Mouse (Mus musculus) ES-Bruce4 (cell line): Measurements from ENCODE around the gene Ptpn14. TPM values are rescaled to one million over a fixed set of nuclear protein-coding genes. Genes with fewer than 3 reads are reported as not detected.

Experiments
- H3K27ac ChIP-seq: 2 replicates; pipeline ENCODE4 v1.5.1; 2012; ENCODE audit warnings: low read length, inconsistent platforms; ENCODE audit not compliant: insufficient read depth
- H3K27me3 ChIP-seq: 2 replicates; pipeline ENCODE4 v1.6.1; 2012; ENCODE audit warnings: mild to moderate bottlenecking, low read length, inconsistent platforms; ENCODE audit not compliant: control insufficient read depth, poor library complexity, insufficient read depth, severe bottlenecking
- H3K36me3 ChIP-seq: 2 replicates; pipeline ENCODE4 v1.6.1; 2012; ENCODE audit warnings: inconsistent platforms, mild to moderate bottlenecking, low read length, moderate library complexity; ENCODE audit not compliant: control insufficient read depth, poor library complexity, insufficient read depth, severe bottlenecking
- H3K4me1 ChIP-seq: one replicate; pipeline ENCODE4 v1.8.1; 2011; ENCODE audit warnings: low read length; ENCODE audit not compliant: control insufficient read depth, insufficient read depth
- H3K4me3 ChIP-seq: 2 replicates; pipeline ENCODE4 v1.5.1; 2011; ENCODE audit warnings: low read depth, mild to moderate bottlenecking, low read length
- H3K9ac ChIP-seq: 2 replicates; pipeline ENCODE4 v1.6.1; 2012; ENCODE audit warnings: low read depth, mild to moderate bottlenecking, inconsistent platforms; ENCODE audit not compliant: poor library complexity, severe bottlenecking
- H3K9me3 ChIP-seq: replicated peaks from 2 replicates; pipeline ENCODE4 v1.6.1; 2012; ENCODE audit warnings: mild to moderate bottlenecking, low read length, inconsistent platforms; ENCODE audit not compliant: control insufficient read depth, poor library complexity, insufficient read depth, severe bottlenecking
- CTCF ChIP-seq: IDR thresholded peaks from one replicate; pipeline ENCODE4 v1.8.1; 2011; ENCODE audit warnings: low read depth, low read length
- EP300 ChIP-seq: IDR thresholded peaks from 2 replicates; pipeline ENCODE4 v1.6.1; 2011; ENCODE audit warnings: low read depth, low read length; ENCODE audit not compliant: insufficient read depth
- POLR2A ChIP-seq: IDR thresholded peaks from one replicate; pipeline ENCODE4 v1.8.1; 2011; ENCODE audit warnings: low read length; ENCODE audit not compliant: insufficient read depth
- polyA plus RNA-seq: library from polyadenylated mRNA; stranded (reverse); fragments of >200 nt; gene quantifications from 2 replicates; pipeline ENCODE4 v1.2.4, GENCODE M21; 2011; ENCODE audit warnings: low read depth; ENCODE audit not compliant: missing spikeins, insufficient read depth, insufficient read length

Gene Ptpn14
- polyA plus RNA-seq, 1 experiment = 141 TPM

DNA sequence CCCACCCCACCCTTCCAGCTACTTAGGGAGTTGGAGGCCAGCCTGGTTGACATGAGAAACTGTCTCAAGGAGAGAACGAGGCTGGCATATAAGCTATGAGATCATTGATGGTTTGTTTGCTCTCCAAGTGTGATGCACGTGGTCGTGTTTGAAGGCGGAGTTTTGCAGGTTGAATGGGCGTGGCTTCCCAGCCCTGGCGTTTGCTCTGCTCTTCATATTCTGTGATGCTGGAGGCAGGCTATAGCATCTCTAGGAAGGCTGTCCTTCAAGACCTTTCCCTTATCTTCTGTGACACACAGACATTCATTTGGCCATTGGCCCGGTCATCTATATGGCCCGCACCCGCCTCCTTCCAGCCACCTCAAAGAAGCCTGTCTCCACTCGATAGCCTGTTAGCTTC is 39.1 kb downstream of the Ptpn14 start:
- Histone ChIP-seq H3K27me3 (no peaks in the 10 kb centered on the region), H3K9ac (no peak overlapping the region), H3K9me3 (no peaks in the 10 kb centered on the region), H3K4me1 (peaks cover 16% of the 10 kb centered on the region), H3K4me3 (no peak overlapping the region), H3K36me3 (no peaks in the 10 kb centered on the region; the same call in 1 of the 2 replicates), H3K27ac (no peak overlapping the region)
- no peak for TF ChIP-seq POLR2A
- no peak for TF ChIP-seq EP300
- no peak for TF ChIP-seq CTCF

DNA sequence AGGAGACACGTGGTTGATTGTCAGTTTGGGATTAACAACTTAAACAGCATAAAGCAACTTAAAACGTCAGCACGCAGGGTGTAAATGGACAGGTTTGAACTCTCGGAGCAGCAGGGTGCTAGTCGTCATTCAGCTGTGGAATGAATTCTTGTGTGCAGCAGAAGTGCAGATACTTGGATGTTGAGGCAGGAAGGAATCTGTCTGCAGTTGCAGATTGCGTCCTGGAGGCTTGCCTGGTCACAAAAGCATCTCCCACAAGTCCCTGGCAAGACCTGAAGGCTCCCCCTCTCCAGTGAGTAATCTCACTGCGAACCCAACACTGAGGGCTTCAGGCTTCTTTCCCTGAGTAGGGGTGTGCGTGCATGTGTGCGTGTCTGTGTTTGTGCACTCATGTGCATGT is 39.8 kb downstream of the Ptpn14 start:
- TF ChIP-seq EP300 (no peak), POLR2A (no peak), CTCF (no peak)
- H3K4me1 ChIP-seq = peaks cover 16% of the 10 kb centered on the region
- no peak overlapping the region for H3K9ac ChIP-seq

DNA sequence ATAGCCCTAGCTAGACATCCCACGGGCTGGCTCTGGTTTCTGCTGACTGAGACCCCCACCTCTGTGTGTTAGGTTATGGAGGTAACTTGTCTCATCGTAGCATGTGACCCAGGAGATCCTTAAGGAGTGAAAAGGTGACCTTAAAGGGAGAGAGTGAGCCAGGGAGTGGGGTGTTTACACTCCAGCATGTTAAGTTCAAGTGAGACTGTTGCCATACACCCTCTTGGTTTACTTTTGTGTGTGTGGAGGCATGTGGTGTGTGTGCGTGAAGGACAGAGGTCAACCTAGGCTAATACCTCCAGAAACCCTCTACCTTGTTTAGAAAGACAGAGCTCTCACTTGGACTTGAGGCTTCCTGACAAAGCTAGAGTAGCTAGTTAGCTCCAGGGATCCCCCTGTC is 42.4 kb downstream of the Ptpn14 start:
- H3K4me1 ChIP-seq = peaks cover 11% of the 10 kb centered on the region

More for the DNA sequence above, 39.8 kb downstream of the Ptpn14 start:
- Histone ChIP-seq H3K9me3 (no peaks in the 10 kb centered on the region), H3K36me3 (no peaks in the 10 kb centered on the region; the same call in 1 of the 2 replicates), H3K27ac (no peak overlapping the region), H3K27me3 (no peaks in the 10 kb centered on the region), H3K4me3 (no peak overlapping the region)

DNA sequence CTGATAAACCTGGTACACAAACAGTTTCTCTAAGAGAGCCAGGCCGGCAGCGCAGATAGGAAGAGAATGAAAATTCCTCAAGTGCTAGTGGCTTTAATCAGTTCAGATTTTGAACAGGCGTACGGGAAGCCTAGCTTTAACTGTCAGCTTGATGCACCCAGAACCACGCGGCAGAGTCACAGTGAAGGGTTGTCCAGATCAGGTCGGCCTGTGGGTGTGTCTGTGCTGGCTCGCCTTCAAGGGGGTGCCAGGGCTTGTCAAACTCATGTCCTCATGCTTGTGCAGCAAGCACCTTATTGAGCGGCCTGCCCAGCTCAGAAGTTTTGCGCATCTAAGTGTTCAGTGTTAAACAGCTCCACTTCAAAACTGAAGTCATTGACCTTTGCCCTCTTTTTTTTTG is 44.6 kb downstream of the Ptpn14 start:
- TF ChIP-seq POLR2A = no peak
- no peak for TF ChIP-seq CTCF
- TF ChIP-seq EP300 = no peak
- Histone ChIP-seq H3K4me1 (peaks cover 11% of the 10 kb centered on the region), H3K27ac (no peak overlapping the region), H3K4me3 (no peak overlapping the region), H3K9ac (no peak overlapping the region), H3K27me3 (no peaks in the 10 kb centered on the region), H3K36me3 (no peaks in the 10 kb centered on the region; the same call in 1 of the 2 replicates), H3K9me3 (no peaks in the 10 kb centered on the region)

More for the DNA sequence above, 42.4 kb downstream of the Ptpn14 start:
- no peaks in the 10 kb centered on the region for H3K27me3 ChIP-seq
- no peaks in the 10 kb centered on the region; the same call in 1 of the 2 replicates for H3K36me3 ChIP-seq
- H3K9ac ChIP-seq = no peak overlapping the region
- H3K4me3 ChIP-seq = no peak overlapping the region
- no peaks in the 10 kb centered on the region for H3K9me3 ChIP-seq
- no peak overlapping the region for H3K27ac ChIP-seq
- no peak for TF ChIP-seq POLR2A
- no peak for TF ChIP-seq EP300
- no peak for TF ChIP-seq CTCF

DNA sequence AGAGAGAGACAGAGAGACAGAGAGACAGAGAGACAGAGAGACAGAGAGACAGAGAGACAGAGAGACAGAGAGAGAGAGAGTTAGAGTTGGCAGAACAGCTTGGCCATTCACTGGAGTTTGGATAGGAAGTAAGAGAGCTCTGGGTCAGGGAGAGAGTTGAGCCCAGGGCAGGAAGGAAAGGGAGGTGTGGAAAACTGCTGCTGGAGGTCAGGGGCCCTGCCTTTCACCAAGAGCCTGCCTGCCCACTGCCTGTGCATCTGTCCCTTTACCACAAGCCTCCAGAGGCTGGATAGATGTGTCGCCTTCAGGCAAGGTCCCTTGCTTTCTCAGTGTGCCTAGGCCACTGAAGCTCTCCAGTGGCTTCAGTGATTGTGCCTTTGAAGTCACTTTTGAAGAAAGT is 46.7 kb downstream of the Ptpn14 start:
- Histone ChIP-seq H3K9me3 (no peaks in the 10 kb centered on the region), H3K36me3 (no peaks in the 10 kb centered on the region; the same call in 1 of the 2 replicates), H3K27me3 (no peaks in the 10 kb centered on the region), H3K27ac (no peak overlapping the region), H3K4me3 (no peak overlapping the region), H3K9ac (no peak overlapping the region), H3K4me1 (peaks cover 11% of the 10 kb centered on the region)
- TF ChIP-seq POLR2A = no peak
- TF ChIP-seq CTCF = no peak
- TF ChIP-seq EP300 = no peak

DNA sequence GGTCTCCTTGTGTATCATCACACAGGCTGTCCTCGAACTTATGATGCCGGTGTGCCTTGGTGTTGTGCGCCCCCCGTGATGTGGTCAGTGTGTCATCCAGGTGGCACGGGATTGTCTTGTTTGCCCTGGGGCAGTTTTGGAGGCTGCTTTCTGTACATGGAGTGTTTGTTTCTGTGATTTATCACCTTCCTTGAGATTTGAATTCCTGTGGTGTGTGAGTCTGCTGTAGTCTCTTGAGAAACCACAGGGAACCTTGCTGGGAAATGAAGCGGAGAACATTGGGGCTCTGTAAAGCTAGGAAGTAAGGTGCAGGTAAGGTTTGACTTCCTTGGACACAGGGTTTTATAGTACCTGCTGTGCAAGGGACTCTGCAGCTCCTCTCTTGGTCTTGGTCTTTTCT is 49.1 kb downstream of the Ptpn14 start:
- Histone ChIP-seq H3K4me1 (peaks cover 5% of the 10 kb centered on the region), H3K27me3 (no peaks in the 10 kb centered on the region)
- TF ChIP-seq EP300 = no peak
- no peak for TF ChIP-seq POLR2A
- TF ChIP-seq CTCF = no peak

More for the DNA sequence above, 49.1 kb downstream of the Ptpn14 start:
- H3K36me3 ChIP-seq = no peaks in the 10 kb centered on the region
- H3K4me3 ChIP-seq = no peak overlapping the region
- no peaks in the 10 kb centered on the region for H3K9me3 ChIP-seq
- no peak overlapping the region for H3K9ac ChIP-seq
- no peak overlapping the region for H3K27ac ChIP-seq
